Mouse (Mus musculus) C2C12 (cell line): ENCODE results near the gene Cyp4v3. TPM values are rescaled to one million over a fixed set of nuclear protein-coding genes. Genes with fewer than 3 reads are reported as not detected.

ENCODE experiments used
- H3K27me3 ChIP-seq: one replicate; pipeline ENCODE4 v1.6.1; 2011; ENCODE audit not compliant: control insufficient read depth, insufficient read depth, insufficient read length
- H3K36me3 ChIP-seq: one replicate; pipeline ENCODE4 v1.6.1; 2011; ENCODE audit not compliant: control insufficient read depth, insufficient read depth
- H3K4me3 ChIP-seq: one replicate; pipeline ENCODE4 v1.5.1; 2011; ENCODE audit warnings: mild to moderate bottlenecking, control low read depth; ENCODE audit not compliant: poor library complexity, insufficient read depth, severe bottlenecking
- H3K79me2 ChIP-seq: one replicate; pipeline ENCODE4 v1.6.1; 2011; ENCODE audit not compliant: control insufficient read depth, insufficient read depth
- H3K79me3 ChIP-seq: one replicate; pipeline ENCODE4 v1.6.1; 2011; ENCODE audit warnings: low read depth, control low read depth
- H3ac ChIP-seq: one replicate; pipeline ENCODE3; 2011; ENCODE audit warnings: low read depth; ENCODE audit not compliant: control insufficient read depth, insufficient read length
- CEBPB ChIP-seq: IDR thresholded peaks from one replicate; pipeline ENCODE4 v1.6.1; 2011; ENCODE audit warnings: low read depth, mild to moderate bottlenecking, control low read depth, moderate library complexity
- CTCF ChIP-seq: IDR thresholded peaks from one replicate; pipeline ENCODE4 v1.5.1; 2011; ENCODE audit not compliant: control insufficient read depth, insufficient read depth, insufficient read length
- FOSL1 ChIP-seq: IDR thresholded peaks from one replicate; pipeline ENCODE4 v1.8.0; 2011; ENCODE audit warnings: mild to moderate bottlenecking, low read length; ENCODE audit not compliant: poor library complexity, insufficient read depth, severe bottlenecking
- MAX ChIP-seq: IDR thresholded peaks from one replicate; pipeline ENCODE4 v1.6.1; 2011; ENCODE audit warnings: mild to moderate bottlenecking, control low read depth
- MYOD1 ChIP-seq: IDR thresholded peaks from one replicate; pipeline ENCODE4 v1.6.1; 2011; ENCODE audit warnings: low read depth; ENCODE audit not compliant: control insufficient read depth, insufficient read length
- MYOG ChIP-seq: IDR thresholded peaks from one replicate; pipeline ENCODE4 v1.6.1; 2011; ENCODE audit not compliant: control insufficient read depth, insufficient read length; ENCODE audit errors: extremely low read depth
- USF1 ChIP-seq: IDR thresholded peaks from one replicate; pipeline ENCODE4 v1.6.1; 2011; ENCODE audit warnings: low read depth, mild to moderate bottlenecking, control low read depth, moderate library complexity
- polyA plus RNA-seq: library from polyadenylated mRNA; unstranded; fragments of >200 nt; fragmentation: generic; extraction: Trizol; gene quantifications from one replicate; pipeline ENCODE4 v1.2.1, GENCODE M21; 2012; ENCODE audit warnings: missing spikeins

Cyp4v3 gene
- polyA plus RNA-seq, 1 experiment = 0.07 TPM

GRCm38 (mm10) chr8:45324151-45324550 lies 8.9 kb downstream of the Cyp4v3 start:
- no peaks in the 10 kb centered on the region for H3K36me3 ChIP-seq
- no peaks in the 10 kb centered on the region for H3K27me3 ChIP-seq
- H3K79me3 ChIP-seq = no peaks in the 10 kb centered on the region
- no peak overlapping the region for H3K4me3 ChIP-seq
- no peak for TF ChIP-seq MYOD1
- no peak for TF ChIP-seq MYOG
- no peak for TF ChIP-seq CTCF
- no peak for TF ChIP-seq USF1
- TF ChIP-seq MAX = no peak
- TF ChIP-seq CEBPB = no peak
- TF ChIP-seq FOSL1 = no peak
- H3ac ChIP-seq = no peak overlapping the region
- no peaks in the 10 kb centered on the region for H3K79me2 ChIP-seq

GRCm38 (mm10) chr8:45321365-45321764 lies 11.7 kb downstream of the Cyp4v3 start:
- no peaks in the 10 kb centered on the region for H3K27me3 ChIP-seq
- H3K79me3 ChIP-seq = no peaks in the 10 kb centered on the region
- H3ac ChIP-seq = no peak overlapping the region
- TF ChIP-seq FOSL1 (no peak), MYOD1 (no peak), MAX (no peak), MYOG (no peak), CEBPB (no peak), USF1 (no peak), CTCF (no peak)
- H3K4me3 ChIP-seq = no peak overlapping the region
- no peaks in the 10 kb centered on the region for H3K36me3 ChIP-seq
- H3K79me2 ChIP-seq = no peaks in the 10 kb centered on the region

- H3K4me3 ChIP-seq = no peak overlapping the region
- no peaks in the 10 kb centered on the region for H3K79me3 ChIP-seq
- H3ac ChIP-seq = no peak overlapping the region
- no peaks in the 10 kb centered on the region for H3K27me3 ChIP-seq
- H3K79me2 ChIP-seq = no peaks in the 10 kb centered on the region
- H3K36me3 ChIP-seq = no peaks in the 10 kb centered on the region
- TF ChIP-seq USF1 = no peak
- TF ChIP-seq MYOD1 = no peak
- TF ChIP-seq CEBPB = no peak
- TF ChIP-seq MYOG = no peak
- TF ChIP-seq FOSL1 = no peak
- no peak for TF ChIP-seq MAX
- TF ChIP-seq CTCF = no peak
Observed at GRCm38 (mm10) chr8:45320930-45321329, 12.1 kb downstream of the Cyp4v3 start.

- no peaks in the 10 kb centered on the region for H3K79me3 ChIP-seq
- TF ChIP-seq USF1 (no peak), CEBPB (no peak), MYOD1 (no peak), MYOG (no peak), CTCF (no peak), MAX (no peak), FOSL1 (no peak)
- no peaks in the 10 kb centered on the region for H3K36me3 ChIP-seq
- H3K4me3 ChIP-seq = no peak overlapping the region
- no peaks in the 10 kb centered on the region for H3K79me2 ChIP-seq
- no peaks in the 10 kb centered on the region for H3K27me3 ChIP-seq
- no peak overlapping the region for H3ac ChIP-seq
Observed at GRCm38 (mm10) chr8:45310967-45311366, 22.0 kb downstream of the Cyp4v3 start.

GRCm38 (mm10) chr8:45308366-45308765 lies 24.6 kb downstream of the Cyp4v3 start, which contains the start of gene Gm45753:
Gene Gm45753, minus strand, starts transcription at chr8:45308466.
- Histone ChIP-seq H3K4me3 (no peak within 1 kb of the TSS), H3K27me3 (no peaks in the 10 kb centered on the region), H3K79me2 (no peaks in the 10 kb centered on the region), H3K36me3 (no peaks in the 10 kb centered on the region), H3ac (no peak within 1 kb of the TSS), H3K79me3 (no peaks in the 10 kb centered on the region)
- TF ChIP-seq USF1 (no peak), MYOG (no peak), MAX (no peak), CEBPB (no peak), FOSL1 (no peak), CTCF (no peak), MYOD1 (no peak)

- Histone ChIP-seq H3K4me3 (no peak overlapping the region), H3ac (no peak overlapping the region), H3K27me3 (no peaks in the 10 kb centered on the region), H3K79me2 (no peaks in the 10 kb centered on the region), H3K79me3 (no peaks in the 10 kb centered on the region), H3K36me3 (no peaks in the 10 kb centered on the region)
- no peak for TF ChIP-seq CEBPB
Observed at GRCm38 (mm10) chr8:45305479-45305878, 27.5 kb downstream of the Cyp4v3 start.
